Mouse (Mus musculus): ENCODE data around the gene St6galnac4. TPM values are rescaled to one million over a fixed set of nuclear protein-coding genes. Genes with fewer than 3 reads are reported as not detected.
A peak's percentile ranks its signal among the peaks of the same experiment; 100 is the strongest.

Gene St6galnac4
- polyA plus RNA-seq, 1 experiment, result 7.2 TPM

GRCm38 (mm10) chr2:32543031-32543449 is 43.9 kb upstream of the St6galnac4 start:
- Histone ChIP-seq H3K36me3 (ENCODE audit: control insufficient read depth, insufficient read depth, low read length) (no peaks in the 10 kb centered on the region), H3K4me1 (ENCODE audit: control insufficient read depth, insufficient read depth, low read length) (peaks cover 44% of the 10 kb centered on the region), H3K27me3 (replicated peaks; ENCODE audit: control insufficient read depth, insufficient read depth, low read length) (no peaks in the 10 kb centered on the region), H3K4me3 (ENCODE audit: insufficient read depth, low read depth, low read length) (no peak overlapping the region), H3K27ac (ENCODE audit: insufficient read depth, low read depth, low read length) (no peak overlapping the region)
- TF ChIP-seq POLR2A (IDR thresholded peaks at IDR 0.05; ENCODE audit: low read depth, low read length) (no peak), CTCF (conservative IDR thresholded peaks at IDR 0.05; ENCODE audit: insufficient read depth, insufficient read length, low read depth, low read length) (no peak)
- 42% methylated on average over 3 of the region's 3 CpGs for WGBS
- no peak for DNase-seq

- no peak for TF ChIP-seq CTCF (conservative IDR thresholded peaks at IDR 0.05; ENCODE audit: insufficient read depth, insufficient read length, low read depth, low read length)
- no peak for TF ChIP-seq POLR2A (IDR thresholded peaks at IDR 0.05; ENCODE audit: low read depth, low read length)
- peaks cover 28% of the 10 kb centered on the region; the same call in 1 of the 2 replicates for H3K4me1 ChIP-seq (ENCODE audit: control insufficient read depth, insufficient read depth, low read length)
- whole genome bisulfite sequencing, result 77% methylated on average over 1 of the region's 1 CpGs
- H3K27ac ChIP-seq (ENCODE audit: insufficient read depth, low read depth, low read length), result no peak overlapping the region
- no peaks in the 10 kb centered on the region for H3K27me3 ChIP-seq (replicated peaks; ENCODE audit: control insufficient read depth, insufficient read depth, low read length)
- H3K36me3 ChIP-seq (ENCODE audit: control insufficient read depth, insufficient read depth, low read length), result no peaks in the 10 kb centered on the region
- H3K4me3 ChIP-seq (ENCODE audit: insufficient read depth, low read depth, low read length), result no peak overlapping the region
- peak; percentile 57 for DNase-seq
These were observed 39.9 kb upstream of the St6galnac4 start for GRCm38 (mm10) chr2:32546951-32547350.

GRCm38 (mm10) chr2:32547380-32547779 is 39.5 kb upstream of the St6galnac4 start:
- no peaks in the 10 kb centered on the region for H3K36me3 ChIP-seq (ENCODE audit: control insufficient read depth, insufficient read depth, low read length)
- 55% methylated on average over 5 of the region's 5 CpGs for WGBS
- peaks cover 25% of the 10 kb centered on the region; the same call in 1 of the 2 replicates for H3K4me1 ChIP-seq (ENCODE audit: control insufficient read depth, insufficient read depth, low read length)
- no peak overlapping the region for H3K4me3 ChIP-seq (ENCODE audit: insufficient read depth, low read depth, low read length)
- DNase-seq, result no peak
- no peaks in the 10 kb centered on the region for H3K27me3 ChIP-seq (replicated peaks; ENCODE audit: control insufficient read depth, insufficient read depth, low read length)
- no peak overlapping the region for H3K27ac ChIP-seq (ENCODE audit: insufficient read depth, low read depth, low read length)
- TF ChIP-seq POLR2A (IDR thresholded peaks at IDR 0.05; ENCODE audit: low read depth, low read length) (no peak), CTCF (conservative IDR thresholded peaks at IDR 0.05; ENCODE audit: insufficient read depth, insufficient read length, low read depth, low read length) (no peak)

- 73% methylated on average over 7 of the region's 7 CpGs for WGBS
- H3K27ac ChIP-seq (ENCODE audit: insufficient read depth, low read depth, low read length), result no peak overlapping the region
- peaks cover 20% of the 10 kb centered on the region; the same call in 1 of the 2 replicates for H3K4me1 ChIP-seq (ENCODE audit: control insufficient read depth, insufficient read depth, low read length)
- H3K36me3 ChIP-seq (ENCODE audit: control insufficient read depth, insufficient read depth, low read length), result no peaks in the 10 kb centered on the region
- no peak overlapping the region for H3K4me3 ChIP-seq (ENCODE audit: insufficient read depth, low read depth, low read length)
- peak; percentile 79 for DNase-seq
- TF ChIP-seq POLR2A (IDR thresholded peaks at IDR 0.05; ENCODE audit: low read depth, low read length), result no peak
- no peak for TF ChIP-seq CTCF (conservative IDR thresholded peaks at IDR 0.05; ENCODE audit: insufficient read depth, insufficient read length, low read depth, low read length)
- H3K27me3 ChIP-seq (replicated peaks; ENCODE audit: control insufficient read depth, insufficient read depth, low read length), result no peaks in the 10 kb centered on the region
These were observed 38.7 kb upstream of the St6galnac4 start for GRCm38 (mm10) chr2:32547964-32548739.

GRCm38 (mm10) chr2:32549171-32549570 is 37.7 kb upstream of the St6galnac4 start:
- Histone ChIP-seq H3K4me1 (ENCODE audit: control insufficient read depth, insufficient read depth, low read length) (peaks cover 19% of the 10 kb centered on the region; the same call in 1 of the 2 replicates), H3K4me3 (ENCODE audit: insufficient read depth, low read depth, low read length) (no peak overlapping the region), H3K36me3 (ENCODE audit: control insufficient read depth, insufficient read depth, low read length) (no peaks in the 10 kb centered on the region), H3K27ac (ENCODE audit: insufficient read depth, low read depth, low read length) (no peak overlapping the region), H3K27me3 (replicated peaks; ENCODE audit: control insufficient read depth, insufficient read depth, low read length) (no peaks in the 10 kb centered on the region)
- 75% methylated on average over 9 of the region's 9 CpGs for WGBS
- TF ChIP-seq CTCF (conservative IDR thresholded peaks at IDR 0.05; ENCODE audit: insufficient read depth, insufficient read length, low read depth, low read length), result no peak
- no peak for TF ChIP-seq POLR2A (IDR thresholded peaks at IDR 0.05; ENCODE audit: low read depth, low read length)
- DNase-seq, result no peak

- WGBS, result 38% methylated on average over 6 of the region's 6 CpGs
- peaks cover 19% of the 10 kb centered on the region; the same call in 1 of the 2 replicates for H3K4me1 ChIP-seq (ENCODE audit: control insufficient read depth, insufficient read depth, low read length)
- no peak overlapping the region for H3K4me3 ChIP-seq (ENCODE audit: insufficient read depth, low read depth, low read length)
- no peak overlapping the region for H3K27ac ChIP-seq (ENCODE audit: insufficient read depth, low read depth, low read length)
- H3K27me3 ChIP-seq (replicated peaks; ENCODE audit: control insufficient read depth, insufficient read depth, low read length), result no peaks in the 10 kb centered on the region
- no peak for TF ChIP-seq POLR2A (IDR thresholded peaks at IDR 0.05; ENCODE audit: low read depth, low read length)
- TF ChIP-seq CTCF (conservative IDR thresholded peaks at IDR 0.05; ENCODE audit: insufficient read depth, insufficient read length, low read depth, low read length), result no peak
- DNase-seq, result no peak
- no peaks in the 10 kb centered on the region for H3K36me3 ChIP-seq (ENCODE audit: control insufficient read depth, insufficient read depth, low read length)
These were observed 37.1 kb upstream of the St6galnac4 start for GRCm38 (mm10) chr2:32549764-32550163.

GRCm38 (mm10) chr2:32551236-32551635 is 35.7 kb upstream of the St6galnac4 start:
- WGBS, result 71% methylated on average over 5 of the region's 5 CpGs
- no peak overlapping the region for H3K27ac ChIP-seq (ENCODE audit: insufficient read depth, low read depth, low read length)
- H3K36me3 ChIP-seq (ENCODE audit: control insufficient read depth, insufficient read depth, low read length), result no peaks in the 10 kb centered on the region
- H3K27me3 ChIP-seq (replicated peaks; ENCODE audit: control insufficient read depth, insufficient read depth, low read length), result no peaks in the 10 kb centered on the region
- peaks cover 24% of the 10 kb centered on the region; the same call in 1 of the 2 replicates for H3K4me1 ChIP-seq (ENCODE audit: control insufficient read depth, insufficient read depth, low read length)
- H3K4me3 ChIP-seq (ENCODE audit: insufficient read depth, low read depth, low read length), result no peak overlapping the region
- DNase-seq, result no peak
- no peak for TF ChIP-seq CTCF (conservative IDR thresholded peaks at IDR 0.05; ENCODE audit: insufficient read depth, insufficient read length, low read depth, low read length)
- TF ChIP-seq POLR2A (IDR thresholded peaks at IDR 0.05; ENCODE audit: low read depth, low read length), result no peak

Measured in kidney, adult 2 months (tissue).